Mouse (Mus musculus): ENCODE results near the gene Cbx8.

DNA sequence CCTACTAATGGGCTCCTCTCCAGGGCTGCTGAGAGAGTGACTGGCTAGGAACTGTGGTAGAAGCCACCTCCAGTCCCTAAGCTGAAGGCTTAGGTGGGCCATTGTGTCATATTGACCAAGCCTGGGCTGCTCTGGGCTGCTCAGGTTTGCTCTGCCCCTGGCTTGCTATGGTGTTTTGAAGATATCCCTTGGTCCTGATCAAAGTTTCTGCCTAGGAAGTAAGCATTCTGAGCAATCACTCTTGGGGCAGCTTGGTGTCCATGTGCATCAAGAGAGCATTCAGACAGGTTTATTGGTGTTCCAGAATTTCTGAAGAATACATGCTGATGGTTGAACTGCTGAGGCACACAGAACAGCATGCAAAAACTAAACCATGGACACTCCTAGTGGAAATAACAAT is 10.7 kb upstream of the Cbx8 start:
- TF ChIP-seq GATA1 (IDR thresholded peaks at IDR 0.05; ENCODE audit: low read length) (no peak), TAL1 (IDR thresholded peaks at IDR 0.05; ENCODE audit: low read length) (no peak)
